Mouse (Mus musculus): ENCODE data around the gene Syce1l. TPM values are rescaled to one million over a fixed set of nuclear protein-coding genes. Genes with fewer than 3 reads are reported as not detected.

The Syce1l gene
- total RNA-seq, 2 experiments from 2014 or later: not detected

GRCm38 (mm10) chr8:113669924-113670323 is 26.9 kb downstream of the Syce1l start:
- no peak for ATAC-seq (replicated peaks; ENCODE audit: low FRiP score, low TSS enrichment, poor library complexity, severe bottlenecking)

GRCm38 (mm10) chr8:113672599-113673255 is 29.7 kb downstream of the Syce1l start:
- ATAC-seq (replicated peaks; ENCODE audit: low FRiP score, low TSS enrichment, poor library complexity, severe bottlenecking): no peak

GRCm38 (mm10) chr8:113673300-113673699 is 30.3 kb downstream of the Syce1l start:
- ATAC-seq (replicated peaks; ENCODE audit: low FRiP score, low TSS enrichment, poor library complexity, severe bottlenecking): no peak

- no peak for ATAC-seq (replicated peaks; ENCODE audit: low FRiP score, low TSS enrichment, poor library complexity, severe bottlenecking)
These were observed 31.6 kb downstream of the Syce1l start for GRCm38 (mm10) chr8:113674611-113675010.

DNA sequence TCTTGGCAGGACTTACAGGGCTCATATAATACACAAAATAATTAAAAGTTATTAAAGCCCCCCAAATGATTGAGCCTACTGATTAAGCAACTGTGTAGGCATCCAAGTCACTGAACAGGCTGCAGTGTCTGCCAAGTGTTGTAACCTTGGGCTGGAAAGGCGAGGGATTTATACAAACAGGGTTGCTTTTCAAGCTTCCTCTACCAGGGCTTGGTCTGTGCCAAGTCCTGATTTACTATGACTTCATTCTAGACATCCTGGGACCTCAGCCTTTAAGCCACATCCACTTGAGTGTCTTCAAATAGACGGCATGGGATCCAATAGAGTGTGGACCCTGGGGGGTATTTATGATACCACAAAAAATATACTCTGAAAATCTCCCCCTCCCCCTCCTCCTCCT is 32.3 kb downstream of the Syce1l start:
- no peak for ATAC-seq (replicated peaks; ENCODE audit: low FRiP score, low TSS enrichment, poor library complexity, severe bottlenecking)

GRCm38 (mm10) chr8:113676811-113677210 is 33.8 kb downstream of the Syce1l start:
- ATAC-seq (replicated peaks; ENCODE audit: low FRiP score, low TSS enrichment, poor library complexity, severe bottlenecking): no peak

GRCm38 (mm10) chr8:113679361-113679760 is 36.3 kb downstream of the Syce1l start:
- ATAC-seq (replicated peaks; ENCODE audit: low FRiP score, low TSS enrichment, poor library complexity, severe bottlenecking): no peak

- ATAC-seq (replicated peaks; ENCODE audit: low FRiP score, low TSS enrichment, poor library complexity, severe bottlenecking): peak; percentile 63
These were observed 45.0 kb downstream of the Syce1l start for GRCm38 (mm10) chr8:113687889-113688542.

DNA sequence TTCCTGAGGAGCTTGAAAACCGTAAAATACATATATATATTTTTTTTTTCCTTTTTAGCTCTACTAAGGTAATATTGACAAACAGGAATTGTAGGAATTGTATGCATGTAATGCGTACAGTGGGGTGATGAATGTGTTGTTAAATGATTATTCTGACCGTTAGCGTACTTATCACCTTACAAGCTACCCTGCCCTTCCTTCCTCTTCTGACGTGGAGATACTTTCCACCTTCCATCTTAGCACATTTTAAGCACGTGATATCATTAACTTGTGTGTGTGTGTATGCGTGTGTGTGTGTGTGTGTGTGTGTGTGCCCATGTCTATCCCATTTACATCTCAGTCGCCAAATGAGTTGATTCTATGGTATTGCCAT is 45.5 kb downstream of the Syce1l start:
- ATAC-seq (replicated peaks; ENCODE audit: low FRiP score, low TSS enrichment, poor library complexity, severe bottlenecking): peak; percentile 55; the same call in 1 of the 2 replicates

GRCm38 (mm10) chr8:113691622-113692343 is 48.8 kb downstream of the Syce1l start:
- no peak for ATAC-seq (replicated peaks; ENCODE audit: low FRiP score, low TSS enrichment, poor library complexity, severe bottlenecking)

GRCm38 (mm10) chr8:113704968-113705367 is 62.0 kb downstream of the Syce1l start:
- no peak for ATAC-seq (replicated peaks; ENCODE audit: low FRiP score, low TSS enrichment, poor library complexity, severe bottlenecking)

Other genes with a start within 250 kb of the Syce1l start
- gene Mon1b, start 7.6 kb upstream of the Syce1l start, total RNA-seq (2014; fragmentation: Nextera tagmentation): 14.2 and 17.0 TPM in 2 replicates
- 12.2 and 18.0 TPM in 2 replicates for gene Mon1b, start 7.6 kb upstream of the Syce1l start, total RNA-seq (2017)
- not detected in 2 replicates for gene Adamts18, start 205.5 kb downstream of the Syce1l start, total RNA-seq (2014; fragmentation: Nextera tagmentation)
- not detected in 2 replicates for gene Adamts18, start 205.5 kb downstream of the Syce1l start, total RNA-seq (2017)

Measured in megakaryocyte-erythroid progenitor cell, adult 5-6 weeks (primary cell).